Mouse (Mus musculus) yolk sac, embryonic 10.5 days (tissue): ENCODE data around the gene Camk2b.
"Not testable (repeated sequence)": the region's sequence is repeated elsewhere in the genome, so short reads cannot be mapped to it uniquely, and the experiment has no call there.

Source experiments
- DNase-seq: peaks from one replicate; pipeline ENCODE4 v3.0.0-alpha.2; 2017; ENCODE audit warnings: low spot score

Gene Camk2b

GRCm38 (mm10) chr11:6066176-6066575, at the start of gene Camk2b:
TSS of gene Camk2b (minus strand) at chr11:6066362.
- no peak for DNase-seq

GRCm38 (mm10) chr11:6111734-6112484, 45.7 kb upstream of the Camk2b start:
- DNase-seq = no peak

GRCm38 (mm10) chr11:6109990-6110389, 43.8 kb upstream of the Camk2b start:
- no peak for DNase-seq

GRCm38 (mm10) chr11:6108296-6108695, 42.1 kb upstream of the Camk2b start:
- DNase-seq = no peak

GRCm38 (mm10) chr11:6107722-6108121, 41.6 kb upstream of the Camk2b start:
- DNase-seq = no peak

GRCm38 (mm10) chr11:6104734-6105133, 38.6 kb upstream of the Camk2b start:
- DNase-seq = no peak

GRCm38 (mm10) chr11:6096637-6097036, 30.5 kb upstream of the Camk2b start:
- DNase-seq = not testable (repeated sequence)

GRCm38 (mm10) chr11:6086991-6087390, 20.8 kb upstream of the Camk2b start:
- no peak for DNase-seq

- no peak for DNase-seq
Measured at GRCm38 (mm10) chr11:6078737-6079136, 12.6 kb upstream of the Camk2b start.

- DNase-seq = no peak
Measured at GRCm38 (mm10) chr11:6075618-6076066, 9.5 kb upstream of the Camk2b start.

GRCm38 (mm10) chr11:6068181-6068957, 2.2 kb upstream of the Camk2b start:
- no peak for DNase-seq

- DNase-seq = no peak
Measured at GRCm38 (mm10) chr11:6067160-6067559, 998 bp upstream of the Camk2b start.

- DNase-seq = no peak
Measured at GRCm38 (mm10) chr11:6065551-6066121, 526 bp downstream of the Camk2b start.

- DNase-seq = no peak
Measured at GRCm38 (mm10) chr11:6065046-6065521, 1.1 kb downstream of the Camk2b start.

GRCm38 (mm10) chr11:6064215-6065045, 1.7 kb downstream of the Camk2b start:
- DNase-seq = no peak

- no peak for DNase-seq
Measured at GRCm38 (mm10) chr11:6063501-6064214, 2.5 kb downstream of the Camk2b start.

- no peak for DNase-seq
Measured at GRCm38 (mm10) chr11:6063065-6063464, 3.1 kb downstream of the Camk2b start.

- no peak for DNase-seq
Measured at GRCm38 (mm10) chr11:6062329-6062728, 3.8 kb downstream of the Camk2b start.

- no peak for DNase-seq
Measured at GRCm38 (mm10) chr11:6061891-6062290, 4.3 kb downstream of the Camk2b start.

GRCm38 (mm10) chr11:6059162-6059561, 7.0 kb downstream of the Camk2b start:
- DNase-seq = no peak

GRCm38 (mm10) chr11:6053386-6053785, 12.8 kb downstream of the Camk2b start:
- DNase-seq = no peak
